Mouse (Mus musculus) brain, embryonic 14.5 days (tissue): ENCODE results near the gene Xylt2.

Source experiments
- CTCF ChIP-seq: fragments of 200-500 bp; IDR thresholded peaks from 2 replicates; pipeline ENCODE4 v1.5.1; 2012; ENCODE audit warnings: inconsistent platforms, mild to moderate bottlenecking, moderate library complexity, borderline replicate concordance; ENCODE audit not compliant: insufficient read depth, insufficient read length; ENCODE audit errors: extremely low read depth
- POLR2A ChIP-seq: fragments of 200-500 bp; IDR thresholded peaks from 2 replicates; pipeline ENCODE4 v1.6.1; 2012; ENCODE audit warnings: mild to moderate bottlenecking, inconsistent platforms, borderline replicate concordance; ENCODE audit not compliant: poor library complexity, insufficient read depth, insufficient read length, severe bottlenecking; ENCODE audit errors: extremely low read depth

DNA sequence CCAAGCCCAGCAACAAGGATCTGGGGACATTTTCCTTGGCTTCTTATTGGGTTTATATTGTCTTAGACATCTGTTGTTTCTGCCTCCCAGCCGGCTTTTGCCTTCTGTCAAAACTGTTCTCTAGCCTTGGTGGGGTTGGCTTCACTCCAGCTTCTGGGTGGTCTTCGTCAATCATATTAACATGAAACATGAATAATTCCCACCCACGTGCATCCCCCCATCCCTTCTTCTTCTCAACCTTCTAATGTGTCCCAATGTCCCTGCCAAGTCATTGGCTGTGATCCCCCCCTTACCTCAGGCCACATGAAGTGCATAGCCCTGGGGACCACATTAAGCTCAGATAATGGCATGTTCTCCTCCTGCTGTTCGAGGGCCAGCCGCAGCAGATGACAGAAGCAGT, 27.2 kb upstream of the Xylt2 start, which contains the start of gene Gm11541:
- TF ChIP-seq POLR2A: no peak
- no peak for TF ChIP-seq CTCF
